In the genomic region with DNA sequence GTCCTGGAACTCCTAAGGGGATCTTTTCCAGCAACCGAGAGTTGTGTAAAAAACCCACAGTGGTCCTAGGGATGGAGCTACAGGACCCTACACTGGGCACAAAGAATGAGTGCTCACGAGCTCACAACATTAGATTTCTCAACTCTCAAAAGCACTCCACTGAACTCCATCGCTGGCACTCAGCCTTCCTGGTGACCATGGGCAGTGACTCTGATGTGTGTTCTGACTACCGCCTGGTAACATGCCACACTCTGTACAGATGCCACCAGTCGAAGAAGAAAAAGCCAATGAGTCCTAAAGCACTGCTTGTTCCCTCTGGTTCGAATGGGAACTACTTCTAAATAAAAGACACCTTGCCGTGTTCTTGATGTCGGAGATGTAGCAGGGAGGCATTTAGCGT, we compare ENCODE assay signal across 23 mouse cellular contexts.
"Had no signal": no experiment of that assay in that cellular context is flagged by ENCODE, and none has a peak within 500 bp of the region (broad histone marks: within the 10 kb centered on the region; RNA-seq: fewer than 3 reads in every experiment).

No protein-coding gene starts in this region.

- H3K9ac ChIP-seq: limb, embryonic 13.5 days; liver, embryonic 14.5 days; liver, postnatal 0 days; lung, embryonic 14.5 days; midbrain, embryonic 12.5 days; midbrain, embryonic 15.5 days; neural tube, embryonic 12.5 days; neural tube, embryonic 15.5 days had no signal

- H3K36me3 ChIP-seq: midbrain, embryonic 15.5 days; neural tube, embryonic 12.5 days; neural tube, embryonic 15.5 days had no signal

- H3K4me3 ChIP-seq: layer of hippocampus, adult 2 months; limb, embryonic 10.5 days; limb, embryonic 13.5 days; midbrain, embryonic 12.5 days; midbrain, embryonic 15.5 days; neural tube, embryonic 12.5 days; neural tube, embryonic 15.5 days had no signal

- DNase-seq: kidney, adult 18-20 months; kidney, adult 9 months; kidney, postnatal 14 days; kidney, postnatal 4 days; layer of hippocampus, adult 9-11 months; liver, postnatal 0 days; lung, embryonic 14.5 days; right cerebral cortex, adult 18-20 months; right cerebral cortex, postnatal 14 days; right cerebral cortex, postnatal 4 days; thymus, adult 2 months; thymus, postnatal 14 days; thymus, postnatal 4 days had no signal

- H3K4me1 ChIP-seq: midbrain, embryonic 15.5 days; neural tube, embryonic 12.5 days; neural tube, embryonic 15.5 days had no signal

- H3K27me3 ChIP-seq: midbrain, embryonic 15.5 days; neural tube, embryonic 12.5 days; neural tube, embryonic 15.5 days had no signal

- H3K27ac ChIP-seq: layer of hippocampus, adult 2 months; limb, embryonic 10.5 days; limb, embryonic 13.5 days; liver, embryonic 14.5 days; macrophage; midbrain, embryonic 12.5 days; midbrain, embryonic 15.5 days; neural tube, embryonic 12.5 days; neural tube, embryonic 15.5 days; stomach, postnatal 0 days had no signal
